Mouse (Mus musculus) ES-Bruce4 (cell line): ENCODE data around the gene Rcor3. TPM values are rescaled to one million over a fixed set of nuclear protein-coding genes. Genes with fewer than 3 reads are reported as not detected.

Experiments used
- H3K27ac ChIP-seq: 2 replicates; pipeline ENCODE4 v1.5.1; 2012; ENCODE audit warnings: low read length, inconsistent platforms; ENCODE audit not compliant: insufficient read depth
- H3K27me3 ChIP-seq: 2 replicates; pipeline ENCODE4 v1.6.1; 2012; ENCODE audit warnings: mild to moderate bottlenecking, low read length, inconsistent platforms; ENCODE audit not compliant: control insufficient read depth, poor library complexity, insufficient read depth, severe bottlenecking
- H3K36me3 ChIP-seq: 2 replicates; pipeline ENCODE4 v1.6.1; 2012; ENCODE audit warnings: inconsistent platforms, mild to moderate bottlenecking, low read length, moderate library complexity; ENCODE audit not compliant: control insufficient read depth, poor library complexity, insufficient read depth, severe bottlenecking
- H3K4me1 ChIP-seq: one replicate; pipeline ENCODE4 v1.8.1; 2011; ENCODE audit warnings: low read length; ENCODE audit not compliant: control insufficient read depth, insufficient read depth
- H3K4me3 ChIP-seq: 2 replicates; pipeline ENCODE4 v1.5.1; 2011; ENCODE audit warnings: low read depth, mild to moderate bottlenecking, low read length
- H3K9ac ChIP-seq: 2 replicates; pipeline ENCODE4 v1.6.1; 2012; ENCODE audit warnings: low read depth, mild to moderate bottlenecking, inconsistent platforms; ENCODE audit not compliant: poor library complexity, severe bottlenecking
- H3K9me3 ChIP-seq: replicated peaks from 2 replicates; pipeline ENCODE4 v1.6.1; 2012; ENCODE audit warnings: mild to moderate bottlenecking, low read length, inconsistent platforms; ENCODE audit not compliant: control insufficient read depth, poor library complexity, insufficient read depth, severe bottlenecking
- CTCF ChIP-seq: IDR thresholded peaks from one replicate; pipeline ENCODE4 v1.8.1; 2011; ENCODE audit warnings: low read depth, low read length
- EP300 ChIP-seq: IDR thresholded peaks from 2 replicates; pipeline ENCODE4 v1.6.1; 2011; ENCODE audit warnings: low read depth, low read length; ENCODE audit not compliant: insufficient read depth
- POLR2A ChIP-seq: IDR thresholded peaks from one replicate; pipeline ENCODE4 v1.8.1; 2011; ENCODE audit warnings: low read length; ENCODE audit not compliant: insufficient read depth
- polyA plus RNA-seq: library from polyadenylated mRNA; stranded (reverse); fragments of >200 nt; gene quantifications from 2 replicates; pipeline ENCODE4 v1.2.4, GENCODE M21; 2011; ENCODE audit warnings: low read depth; ENCODE audit not compliant: missing spikeins, insufficient read depth, insufficient read length

Rcor3 gene
- polyA plus RNA-seq, 1 experiment = 16.4 TPM

DNA sequence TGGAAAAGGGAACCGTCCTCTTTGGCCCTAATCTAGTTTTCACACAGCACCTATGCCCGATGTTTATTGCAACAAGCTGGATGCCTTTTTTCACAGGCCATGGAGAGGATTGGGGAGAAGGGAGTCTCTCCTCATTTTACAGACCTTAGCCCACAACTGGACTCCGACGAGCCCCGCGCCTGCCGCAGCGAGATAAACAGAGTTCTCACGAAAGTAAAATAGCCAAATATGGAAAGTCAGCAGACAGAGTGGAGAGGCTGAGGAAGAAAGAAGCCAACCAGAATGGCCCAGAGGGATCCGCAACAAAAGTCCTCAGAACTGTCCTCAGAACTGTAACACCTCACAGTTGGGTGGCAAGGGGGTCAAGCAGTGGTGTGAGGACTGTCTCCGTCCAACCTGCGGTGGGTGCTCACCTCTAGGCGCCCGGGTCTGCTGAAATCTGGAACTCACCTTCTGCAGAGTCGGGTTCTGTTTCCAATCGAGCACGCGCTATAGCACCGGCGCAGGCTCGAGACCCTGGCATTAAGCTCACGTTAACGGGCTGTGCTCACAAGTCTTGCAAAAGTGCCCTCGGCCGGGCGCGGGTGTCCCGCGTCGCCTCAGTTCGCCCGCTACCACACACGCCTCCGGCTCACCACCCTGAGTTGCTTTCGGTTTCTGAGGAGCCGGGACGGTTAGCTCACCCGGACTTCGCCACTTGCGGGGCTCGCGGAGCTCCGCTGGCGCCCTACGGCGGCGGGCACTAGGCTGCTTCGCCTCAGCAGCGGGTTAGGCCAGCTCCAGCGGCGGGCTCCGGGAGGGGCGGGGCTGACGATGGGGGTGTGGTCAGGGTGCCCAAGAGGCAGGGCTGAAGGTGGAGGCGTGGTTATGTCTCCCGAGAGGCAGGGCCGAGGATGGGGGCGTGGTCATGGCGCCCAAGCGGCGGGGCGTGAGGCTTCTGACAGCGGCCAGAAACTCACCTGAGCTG lies 45.8 kb downstream of the Rcor3 start, which contains the start of gene Traf5:
Traf5 (minus strand) TSS at position 754 of the 967 bp plus-strand sequence.
- no peaks in the 10 kb centered on the region for H3K9me3 ChIP-seq
- H3K4me3 ChIP-seq = peak within 1 kb of the TSS; percentile 68
- no peak within 1 kb of the TSS for H3K27ac ChIP-seq

DNA sequence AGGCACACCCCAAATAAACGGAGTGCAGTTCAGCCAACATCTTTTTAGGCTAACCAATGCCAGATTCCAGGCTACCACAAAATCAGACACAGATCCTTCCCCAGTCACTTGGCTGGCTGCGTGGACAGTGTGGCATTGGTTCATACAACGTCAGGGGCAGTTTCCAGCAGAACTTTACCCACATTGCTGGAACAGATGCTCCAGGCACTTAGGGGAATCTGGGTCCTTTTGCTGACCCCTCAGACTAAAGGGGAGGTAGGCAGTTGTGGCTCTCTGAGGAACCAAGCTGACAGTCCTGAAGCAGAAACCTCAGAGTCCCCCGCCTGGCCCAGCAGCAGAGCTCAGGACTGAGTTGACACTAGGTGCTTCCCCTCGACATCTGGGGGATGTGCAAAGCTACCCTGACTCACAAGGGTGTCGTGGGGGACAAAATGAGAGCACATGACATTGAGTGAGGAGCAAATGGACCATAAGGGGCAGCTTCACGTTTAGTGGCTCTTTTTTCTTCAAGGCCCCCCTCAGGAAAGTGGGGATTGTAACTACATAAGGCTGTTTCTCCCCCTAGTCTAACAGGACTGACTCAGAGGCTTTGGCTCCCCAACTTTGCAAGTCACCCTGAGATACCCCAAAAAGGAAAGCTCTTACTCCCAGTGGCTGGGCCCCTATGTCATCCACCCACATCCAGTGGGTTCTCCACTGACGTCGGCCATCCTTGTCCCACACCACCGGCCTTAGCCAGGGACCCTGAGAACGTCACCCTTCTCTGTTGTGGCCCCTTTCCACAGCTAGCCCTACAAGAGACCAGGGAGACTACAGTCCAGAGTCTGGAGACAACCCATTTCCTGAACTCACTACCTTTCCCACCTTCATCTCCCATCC lies 46.9 kb downstream of the Rcor3 start:
- TF ChIP-seq POLR2A (no peak), EP300 (no peak), CTCF (no peak)

More for the DNA sequence above, 45.8 kb downstream of the Rcor3 start, which contains the start of gene Traf5:
- H3K36me3 ChIP-seq = no peaks in the 10 kb centered on the region
- TF ChIP-seq EP300 (no peak), CTCF (no peak), POLR2A (no peak)
- 0 out of 2 replicates have a peak, but pooled peaks cover 3% of the 10 kb centered on the region for H3K27me3 ChIP-seq
- H3K9ac ChIP-seq = peak within 1 kb of the TSS; percentile 76
- no peaks in the 10 kb centered on the region for H3K4me1 ChIP-seq

GRCm38 (mm10) chr1:192090281-192090680 lies 47.6 kb downstream of the Rcor3 start:
- Histone ChIP-seq H3K4me3 (no peak overlapping the region), H3K4me1 (no peaks in the 10 kb centered on the region), H3K27ac (no peak overlapping the region), H3K27me3 (0 out of 2 replicates have a peak, but pooled peaks cover 3% of the 10 kb centered on the region), H3K9me3 (no peaks in the 10 kb centered on the region), H3K36me3 (no peaks in the 10 kb centered on the region), H3K9ac (no peak overlapping the region)
- no peak for TF ChIP-seq POLR2A
- TF ChIP-seq EP300 = no peak
- TF ChIP-seq CTCF = no peak

More for the DNA sequence above, 46.9 kb downstream of the Rcor3 start:
- Histone ChIP-seq H3K4me3 (no peak overlapping the region), H3K9me3 (no peaks in the 10 kb centered on the region), H3K4me1 (no peaks in the 10 kb centered on the region), H3K27me3 (0 out of 2 replicates have a peak, but pooled peaks cover 3% of the 10 kb centered on the region), H3K36me3 (no peaks in the 10 kb centered on the region), H3K27ac (no peak overlapping the region), H3K9ac (no peak overlapping the region)

- no peaks in the 10 kb centered on the region for H3K4me1 ChIP-seq
- H3K27ac ChIP-seq = no peak overlapping the region
- TF ChIP-seq EP300 (no peak), CTCF (no peak), POLR2A (no peak)
- H3K9me3 ChIP-seq = no peaks in the 10 kb centered on the region
- 0 out of 2 replicates have a peak, but pooled peaks cover 3% of the 10 kb centered on the region for H3K27me3 ChIP-seq
- no peaks in the 10 kb centered on the region for H3K36me3 ChIP-seq
- H3K9ac ChIP-seq = no peak overlapping the region
- H3K4me3 ChIP-seq = no peak overlapping the region
These were observed 48.4 kb downstream of the Rcor3 start for GRCm38 (mm10) chr1:192089208-192090166.

GRCm38 (mm10) chr1:192088011-192088410 lies 49.9 kb downstream of the Rcor3 start:
- H3K4me3 ChIP-seq = no peak overlapping the region
- H3K27me3 ChIP-seq = 0 out of 2 replicates have a peak, but pooled peaks cover 3% of the 10 kb centered on the region
- no peak overlapping the region for H3K27ac ChIP-seq
- no peak overlapping the region for H3K9ac ChIP-seq
- H3K36me3 ChIP-seq = no peaks in the 10 kb centered on the region
- TF ChIP-seq EP300 = no peak
- no peak for TF ChIP-seq CTCF
- no peak for TF ChIP-seq POLR2A
- H3K4me1 ChIP-seq = no peaks in the 10 kb centered on the region
- H3K9me3 ChIP-seq = no peaks in the 10 kb centered on the region
